Mouse (Mus musculus) left cerebral cortex, adult 9 months (tissue): ENCODE data around the gene Map1b.

Experiments
- DNase-seq, 2 experiments: peaks; one replicate each; pipeline ENCODE4 v3.0.0; 2022; ENCODE audit warnings: low spot score in 2 of 2

Gene Map1b

DNA sequence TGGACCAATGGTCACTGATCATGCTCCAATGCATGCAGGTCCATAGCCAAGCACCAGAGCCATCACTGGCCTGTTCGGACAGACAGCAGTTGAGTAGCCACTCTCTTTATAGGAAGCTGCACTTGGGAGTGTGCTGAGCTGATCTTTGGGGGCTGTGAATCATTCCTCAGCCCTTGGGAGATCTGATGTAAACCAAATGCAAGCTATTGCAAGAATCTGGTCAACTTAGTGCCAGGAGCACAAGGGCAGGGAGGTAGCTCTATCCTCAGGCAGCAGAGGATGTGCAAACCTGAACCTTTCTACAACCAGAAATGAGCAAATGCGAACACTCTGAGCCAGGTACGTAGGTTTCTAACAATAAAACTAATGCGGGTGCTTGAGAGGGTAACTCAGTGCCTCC, 26.3 kb downstream of the Map1b start:
- no peak for DNase-seq

DNA sequence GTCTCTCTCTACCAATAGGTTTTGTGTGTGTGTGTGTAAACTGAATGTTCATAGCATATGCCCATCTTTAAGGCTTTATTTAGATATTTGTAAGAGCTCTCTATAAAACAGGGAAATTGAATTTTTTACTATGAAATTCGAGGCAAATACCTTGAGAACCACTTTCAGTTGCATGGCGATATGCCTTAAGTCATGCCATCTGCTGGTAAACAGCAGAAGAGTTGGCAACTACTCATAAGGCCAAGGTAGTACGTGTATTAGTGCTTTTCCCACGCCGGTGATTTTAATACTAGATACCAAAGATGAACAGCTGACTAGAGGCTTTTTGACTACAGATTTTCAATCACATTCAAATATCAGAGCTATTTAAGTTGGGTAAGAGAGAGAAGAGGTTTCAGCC, 27.2 kb downstream of the Map1b start:
- DNase-seq = no peak

DNA sequence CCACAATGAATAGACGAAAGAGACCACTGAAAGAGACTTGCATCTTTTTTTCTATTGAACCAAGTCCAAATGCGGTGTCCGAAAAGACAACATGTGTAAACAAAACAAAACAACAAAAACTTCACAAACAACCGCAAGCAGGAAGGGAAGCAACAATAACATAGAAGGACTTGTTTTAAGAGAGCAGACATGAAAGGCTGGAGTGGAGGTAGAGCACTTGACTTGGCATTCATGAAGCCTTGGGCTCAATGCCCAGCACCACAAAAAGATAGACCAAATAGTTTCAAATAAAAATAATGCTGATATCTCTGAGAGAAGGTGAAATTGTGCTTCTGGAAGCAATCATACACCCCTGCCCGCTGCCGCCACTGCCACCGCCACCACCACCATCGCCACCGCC, 30.5 kb downstream of the Map1b start:
- DNase-seq = no peak

DNA sequence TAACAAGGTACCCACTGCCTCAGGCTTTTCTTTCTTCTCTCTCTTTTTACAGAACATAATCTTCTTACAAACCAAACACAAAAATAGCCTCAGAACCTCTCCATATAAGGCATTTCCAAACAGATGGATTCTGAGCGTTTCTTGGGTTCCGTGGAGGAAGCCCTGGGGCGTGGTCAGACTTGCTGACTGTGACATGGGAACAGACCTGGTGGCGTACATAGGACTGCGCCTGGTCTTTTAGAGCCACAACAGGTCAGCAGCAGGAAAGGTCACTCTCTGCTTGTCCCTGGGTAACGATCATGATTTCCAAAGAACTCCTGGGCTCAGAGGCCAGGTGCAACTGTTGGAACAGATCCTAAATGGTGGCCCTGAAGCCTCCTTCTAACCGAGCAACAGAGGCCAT, 31.0 kb downstream of the Map1b start:
- peak in 1 of 2 experiments; percentile 45 for DNase-seq

- DNase-seq = no peak
These were observed 31.4 kb downstream of the Map1b start for GRCm38 (mm10) chr13:99484905-99485304.

DNA sequence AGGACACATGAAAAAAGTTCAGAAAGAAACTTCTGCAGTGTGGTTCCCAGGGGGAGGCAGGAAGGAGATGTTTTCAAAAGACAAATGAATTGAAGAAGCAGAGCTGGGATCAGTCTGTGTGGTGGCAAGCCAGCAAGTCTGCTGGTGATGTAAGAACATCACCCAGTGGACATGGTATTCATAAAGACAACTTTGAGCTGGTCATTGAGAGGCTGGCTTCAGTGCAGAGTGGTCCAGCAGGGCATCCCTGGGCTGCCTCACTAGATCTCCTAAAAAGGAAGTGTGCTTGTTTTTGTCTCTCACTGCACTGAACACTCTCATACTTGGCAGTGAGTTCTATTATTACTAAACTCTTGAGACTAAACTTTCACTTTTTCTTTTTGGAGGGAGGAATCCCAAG, 32.9 kb downstream of the Map1b start:
- DNase-seq = no peak

DNA sequence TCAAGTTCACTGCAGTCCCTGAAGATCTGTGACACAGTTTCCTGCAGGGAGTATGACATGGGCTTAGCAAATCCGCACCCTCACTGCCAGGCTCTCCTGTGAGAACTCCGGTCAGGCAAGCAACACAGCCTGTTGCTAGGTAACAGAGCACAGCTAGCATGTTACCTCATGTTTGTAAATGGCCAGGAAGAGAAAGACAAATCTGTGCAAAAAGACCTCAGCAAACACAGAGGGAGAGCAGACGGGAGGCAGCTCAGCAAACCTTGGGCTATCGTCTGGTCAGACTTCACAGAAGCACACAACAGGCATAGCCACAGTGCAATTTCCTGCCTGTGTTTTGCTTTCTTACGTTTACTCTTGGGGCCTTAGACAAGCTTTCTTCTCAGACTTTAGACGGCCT, 40.9 kb downstream of the Map1b start:
- no peak for DNase-seq

- DNase-seq = no peak
These were observed 41.3 kb downstream of the Map1b start for GRCm38 (mm10) chr13:99475033-99475432.

DNA sequence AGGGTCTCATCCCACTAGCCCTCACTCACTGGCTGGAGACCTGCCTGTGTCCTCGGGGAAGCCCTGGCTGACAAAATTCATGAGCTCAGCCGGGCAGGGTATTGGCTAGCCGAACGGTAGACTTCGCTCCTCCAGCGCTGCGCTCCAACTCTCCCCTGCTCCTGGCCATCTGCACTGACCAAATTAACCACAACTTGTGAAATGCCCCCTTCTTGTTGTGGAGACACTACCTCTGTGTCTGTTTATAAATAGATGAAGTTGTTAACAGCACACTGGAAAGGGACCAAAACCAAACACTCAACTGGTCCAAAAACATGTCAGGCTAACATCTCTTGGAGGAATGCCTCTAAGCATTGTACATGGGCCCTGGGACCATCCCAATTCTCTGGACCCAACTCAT, 42.2 kb downstream of the Map1b start:
- DNase-seq = no peak

DNA sequence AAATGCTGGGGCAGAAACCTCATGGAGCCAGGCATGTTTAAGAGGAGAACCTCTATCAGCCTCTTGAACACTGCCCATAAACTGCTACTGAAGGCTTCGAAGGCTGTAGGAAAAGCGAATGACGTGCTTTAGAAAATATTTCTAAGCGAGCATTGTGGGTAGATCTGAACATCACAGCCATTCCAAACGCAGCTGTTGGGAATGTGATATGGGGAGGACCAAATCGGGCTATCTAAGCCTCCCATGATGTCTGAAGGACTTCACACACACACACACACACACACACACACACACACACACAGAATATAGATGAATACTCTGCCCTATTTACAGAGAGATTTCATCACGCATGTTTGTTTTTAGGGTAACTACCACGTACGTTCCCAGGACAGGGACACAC, 44.3 kb downstream of the Map1b start:
- no peak for DNase-seq

DNA sequence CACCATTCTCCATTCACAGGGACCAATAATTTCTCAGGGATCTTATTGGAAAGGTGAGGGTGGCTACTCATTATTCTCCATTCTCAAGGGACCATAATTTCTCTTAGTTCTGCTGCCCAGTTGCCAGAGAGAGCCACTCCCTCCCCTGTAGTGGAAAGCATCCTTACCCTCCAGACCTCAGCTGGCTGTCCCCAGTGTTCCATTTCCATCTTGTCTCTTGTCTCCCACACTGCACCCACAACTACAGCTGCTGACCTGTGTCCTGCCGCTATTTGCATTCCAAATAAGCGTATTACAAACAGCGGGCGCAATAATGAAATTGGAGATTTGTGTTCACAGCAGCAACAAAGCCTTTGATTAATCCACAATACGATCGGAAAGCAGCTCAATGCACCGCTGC, 46.3 kb downstream of the Map1b start:
- DNase-seq = no peak

DNA sequence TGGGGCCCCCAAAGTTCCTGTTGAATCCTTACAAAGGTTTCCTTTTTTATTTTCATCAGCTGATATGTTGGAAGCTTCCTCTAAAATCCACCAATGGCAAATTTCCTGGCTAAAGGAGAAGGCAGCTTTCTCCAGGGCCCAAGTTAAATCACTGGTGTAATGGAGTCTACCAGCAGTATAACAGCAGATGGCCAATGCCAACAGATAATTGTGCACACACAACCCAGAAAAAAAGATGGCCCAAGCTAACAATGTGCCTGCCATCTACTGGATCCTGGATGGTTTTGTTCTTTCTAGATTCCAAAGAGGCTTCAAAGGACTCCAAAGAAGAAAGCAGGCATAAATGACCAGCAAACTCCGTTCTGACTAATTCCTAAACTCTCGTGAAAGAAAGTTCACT, 48.1 kb downstream of the Map1b start:
- no peak for DNase-seq

DNA sequence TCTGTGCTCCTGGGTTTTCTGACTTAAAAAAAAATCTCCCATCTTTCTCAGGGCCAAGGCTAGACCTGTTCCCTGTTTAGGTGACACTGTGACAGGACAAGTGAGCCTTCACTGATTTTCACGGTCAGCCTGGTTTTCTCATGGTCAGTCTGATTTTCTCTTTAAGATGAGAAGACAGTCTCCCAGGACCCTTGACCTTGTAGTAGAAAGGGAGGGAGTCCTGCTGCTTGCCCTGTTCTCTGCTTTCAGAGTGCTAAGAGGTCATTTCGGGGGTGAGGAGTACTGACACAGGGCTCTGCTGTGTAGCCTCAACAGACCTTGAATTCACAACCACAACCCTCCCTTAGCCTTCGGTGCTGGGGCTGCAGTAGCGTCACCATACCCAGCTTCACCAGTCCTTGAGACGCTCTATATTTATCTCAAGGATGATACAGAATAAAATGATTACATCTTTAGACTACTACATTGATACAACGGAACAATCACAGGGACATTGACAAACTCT, 49.5 kb downstream of the Map1b start:
- no peak for DNase-seq

DNA sequence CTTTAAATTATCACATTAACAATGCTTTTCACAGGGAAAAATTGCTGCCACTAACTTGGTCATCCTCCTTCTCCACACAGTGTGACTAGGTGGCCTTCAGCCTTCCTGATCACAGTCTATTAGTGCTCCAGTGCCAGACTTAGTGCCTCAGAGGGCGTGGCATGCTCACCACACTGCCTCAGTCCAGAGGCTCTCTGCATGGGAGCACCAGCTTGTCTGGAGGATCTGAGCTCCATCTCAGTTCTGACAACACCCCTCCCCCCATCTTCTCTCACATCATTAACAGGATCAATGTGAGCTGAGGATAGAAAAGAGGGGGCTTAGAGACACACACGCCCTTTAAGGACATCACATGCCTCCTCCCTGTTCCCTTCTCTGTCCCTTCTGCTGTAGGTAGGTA, 50.3 kb downstream of the Map1b start:
- DNase-seq = no peak

DNA sequence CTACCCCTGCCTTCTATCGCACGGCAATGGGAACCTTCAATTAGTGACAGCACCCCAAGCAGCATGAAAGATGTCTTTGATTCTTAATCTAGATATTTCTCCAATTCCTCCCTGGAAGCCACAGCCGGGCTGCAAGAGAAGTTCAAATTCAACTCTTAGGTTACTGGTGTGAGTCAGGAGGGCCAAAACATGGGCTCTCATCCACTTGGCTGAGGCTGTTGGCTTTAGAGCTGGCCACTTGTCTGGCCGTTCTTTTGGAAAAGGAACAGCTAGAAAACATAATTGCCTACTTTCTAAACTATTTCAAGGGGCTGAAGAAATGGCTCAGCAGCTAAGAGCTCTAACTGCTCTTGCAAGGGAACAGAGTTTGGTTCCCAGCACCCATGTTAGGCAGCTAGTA, 51.8 kb downstream of the Map1b start:
- DNase-seq = no peak

GRCm38 (mm10) chr13:99461886-99462285, 54.5 kb downstream of the Map1b start:
- DNase-seq = peak in 1 of 2 experiments; percentile 38

- DNase-seq = no peak
These were observed 56.7 kb downstream of the Map1b start for GRCm38 (mm10) chr13:99459612-99460011.

DNA sequence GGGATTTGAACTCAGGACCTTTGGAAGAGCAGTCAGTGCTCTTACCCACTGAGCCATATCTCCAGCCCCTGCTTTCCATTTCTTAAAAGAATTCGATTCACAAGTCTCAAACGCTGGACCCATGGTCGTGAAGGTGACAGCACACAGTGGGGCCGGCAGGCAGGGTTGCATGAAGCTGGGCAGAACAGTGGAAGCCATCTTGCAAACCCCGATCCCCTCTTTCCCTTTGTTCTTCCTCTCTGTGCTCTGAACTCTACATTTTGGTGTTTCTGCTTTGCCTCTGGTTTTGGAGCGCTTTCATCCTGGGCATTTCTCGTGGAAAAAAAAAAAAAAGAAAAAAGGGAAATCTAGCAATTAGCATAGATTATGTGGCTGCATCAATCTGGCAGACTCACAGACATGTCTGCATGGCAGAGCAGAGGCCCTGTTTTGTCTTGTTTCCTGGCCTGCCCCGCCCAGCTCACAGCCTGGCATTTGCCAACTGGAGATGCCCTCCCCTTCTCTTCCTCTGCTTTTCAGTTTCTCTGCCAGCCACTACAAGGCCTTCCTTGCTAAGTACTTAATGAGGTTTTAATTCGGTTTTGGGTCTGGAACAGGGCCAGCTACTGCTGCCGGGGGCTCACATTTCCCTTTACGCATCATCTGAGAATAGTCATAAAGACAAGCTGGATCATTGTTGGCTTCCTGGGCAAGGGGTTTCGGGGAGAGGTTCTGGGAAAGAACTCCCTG, 57.5 kb downstream of the Map1b start:
- no peak for DNase-seq

DNA sequence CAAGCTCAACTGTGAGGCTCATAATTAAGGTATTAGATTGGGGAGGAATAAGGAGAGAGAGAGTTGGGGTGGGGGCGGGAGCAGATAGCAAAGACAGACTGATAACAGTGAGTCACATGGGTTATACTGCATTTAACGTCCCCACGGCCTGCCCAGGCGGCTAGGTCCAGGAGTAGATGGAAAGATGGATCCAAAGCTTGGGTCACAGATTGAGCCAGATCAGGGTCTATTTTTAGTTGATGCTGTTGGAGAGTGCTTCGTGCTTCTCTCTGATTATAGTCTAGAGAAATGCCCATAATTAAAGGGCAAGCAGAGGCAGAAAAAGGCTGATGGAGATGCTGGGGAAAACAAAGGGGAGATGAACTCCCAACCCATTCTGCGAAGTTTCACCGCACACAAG, 61.4 kb downstream of the Map1b start:
- DNase-seq = no peak

- no peak for DNase-seq
These were observed 63.9 kb downstream of the Map1b start for GRCm38 (mm10) chr13:99452444-99452843.

DNA sequence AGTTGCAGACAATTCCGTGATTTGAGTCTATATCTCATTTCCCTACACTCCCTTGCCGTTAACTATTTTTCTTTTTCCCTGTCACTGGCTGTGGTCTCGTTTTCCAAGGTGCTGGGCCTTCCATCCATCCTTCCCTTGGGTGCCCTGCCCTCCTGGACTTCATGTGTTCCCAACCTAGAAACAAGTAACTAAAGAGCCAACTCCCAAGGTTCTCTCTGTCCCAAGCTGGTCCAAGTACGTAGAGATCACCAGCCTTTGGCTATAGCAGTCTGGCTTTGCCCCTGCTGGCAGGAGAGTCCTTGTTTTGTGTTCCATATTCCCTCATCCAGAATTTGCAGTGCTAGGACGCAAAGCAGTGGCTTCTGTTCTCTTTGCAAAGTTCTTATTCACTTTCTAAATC, 65.1 kb downstream of the Map1b start:
- no peak for DNase-seq

- DNase-seq = no peak
These were observed 65.6 kb downstream of the Map1b start for GRCm38 (mm10) chr13:99450766-99451165.

DNA sequence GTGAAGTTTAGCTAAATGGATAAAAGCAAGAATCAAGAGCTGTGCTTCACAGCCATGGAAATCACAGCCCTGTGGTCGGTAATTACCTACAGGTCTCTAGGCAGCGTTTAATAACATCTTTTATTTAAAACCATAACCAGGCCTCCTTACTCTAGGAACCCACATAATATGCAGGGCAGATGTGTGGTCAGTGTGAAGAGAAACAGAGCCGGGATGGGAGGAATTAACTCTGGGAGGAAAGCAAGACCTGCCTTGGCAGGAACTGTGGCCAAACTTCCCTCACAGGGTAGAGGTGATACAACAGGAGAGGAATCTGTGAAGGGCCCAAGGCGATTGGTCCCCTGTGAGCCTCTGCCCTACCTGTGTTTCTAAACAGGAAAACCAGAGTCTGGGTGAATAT, 66.8 kb downstream of the Map1b start:
- no peak for DNase-seq

DNA sequence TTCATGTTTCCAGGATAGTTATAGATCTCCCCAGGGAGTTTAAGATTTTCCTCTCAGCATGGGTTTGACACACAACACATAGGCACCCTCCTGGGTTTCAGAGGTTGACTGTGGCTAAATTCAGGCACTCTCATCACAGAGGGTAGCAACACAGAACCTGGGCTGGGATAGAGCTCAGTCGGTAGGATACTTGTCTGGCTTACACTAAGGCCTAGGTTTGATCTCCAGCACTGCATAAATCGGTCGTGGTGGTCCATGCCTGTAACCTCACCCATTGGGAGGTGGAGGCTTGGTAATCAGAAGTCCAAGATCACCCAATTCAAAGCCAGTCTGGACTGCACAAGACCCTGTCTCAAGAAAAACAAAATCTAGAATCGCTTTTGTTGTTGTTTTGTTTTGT, 68.1 kb downstream of the Map1b start:
- no peak for DNase-seq
